Mouse (Mus musculus): ENCODE results near the gene Col8a1.

The Col8a1 gene

GRCm38 (mm10) chr16:57671637-57672036 is 82.9 kb downstream of the Col8a1 start:
- CTCF ChIA-PET = no interaction called here

GRCm38 (mm10) chr16:57669348-57669747 is 85.2 kb downstream of the Col8a1 start:
- CTCF ChIA-PET = no interaction called here

DNA sequence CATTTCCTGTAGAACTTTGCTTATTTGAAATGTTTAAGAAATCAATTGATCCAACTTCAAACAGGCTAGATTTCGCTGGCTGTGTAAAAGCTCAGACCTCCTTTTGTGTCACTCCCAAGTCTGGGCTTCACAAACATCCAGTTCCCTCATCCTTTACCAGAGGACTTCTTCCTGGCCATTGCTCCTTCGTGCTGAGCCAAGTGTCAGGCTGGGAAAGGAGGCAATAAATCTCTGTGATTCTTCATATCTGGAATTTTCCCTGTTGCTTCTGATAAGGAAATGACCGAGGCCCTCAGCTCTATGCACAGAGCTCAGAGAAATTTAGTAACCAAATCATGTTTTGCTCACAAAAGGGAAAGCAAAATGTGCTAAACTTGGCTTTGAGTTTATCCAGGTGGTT is 91.9 kb downstream of the Col8a1 start:
- CTCF ChIA-PET = no interaction called here

- CTCF ChIA-PET = no interaction called here
Measured at GRCm38 (mm10) chr16:57649888-57650287, 104.6 kb downstream of the Col8a1 start.

GRCm38 (mm10) chr16:57641346-57641885 is 113.1 kb downstream of the Col8a1 start:
- CTCF ChIA-PET = no interaction called here

- CTCF ChIA-PET = interaction anchor here (0.7 kb wide), 1 partner anchor 884 kb away, joined by 6 read pairs; no protein-coding TSS in a partner anchor
Measured at GRCm38 (mm10) chr16:57634766-57635165, 119.8 kb downstream of the Col8a1 start.

- CTCF ChIA-PET = interaction anchor here (0.7 kb wide), 1 partner anchor 884 kb away, joined by 6 read pairs; no protein-coding TSS in a partner anchor
Measured at GRCm38 (mm10) chr16:57634191-57634590, 120.3 kb downstream of the Col8a1 start.

DNA sequence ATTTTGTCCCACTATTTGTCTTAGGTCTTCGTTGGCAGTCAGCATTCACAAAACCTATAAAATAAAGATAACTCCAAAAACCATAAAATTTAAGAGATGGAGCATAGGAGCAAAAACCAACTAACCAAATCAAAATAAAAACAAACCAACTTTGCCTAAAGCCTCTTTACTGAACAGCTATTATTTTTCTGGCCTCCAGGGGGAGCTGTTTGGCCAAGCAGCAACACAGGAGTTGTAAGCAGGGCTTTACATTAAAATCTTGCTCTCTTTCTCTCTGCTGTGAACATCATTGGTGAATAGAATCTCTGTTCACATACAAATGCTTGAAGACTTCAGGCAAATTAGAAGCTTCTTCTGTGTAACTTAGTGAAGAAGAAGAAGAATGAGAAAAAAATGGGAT is 142.8 kb downstream of the Col8a1 start:
- CTCF ChIA-PET = interaction anchor here (0.7 kb wide), 1 partner anchor 8 kb away, joined by 4 read pairs; no protein-coding TSS in a partner anchor

- CTCF ChIA-PET = no interaction called here
Measured at GRCm38 (mm10) chr16:57606444-57607227, 147.9 kb downstream of the Col8a1 start, which contains the start of gene Cmss1. Cmss1 (minus strand) TSS chr16:57606864.

DNA sequence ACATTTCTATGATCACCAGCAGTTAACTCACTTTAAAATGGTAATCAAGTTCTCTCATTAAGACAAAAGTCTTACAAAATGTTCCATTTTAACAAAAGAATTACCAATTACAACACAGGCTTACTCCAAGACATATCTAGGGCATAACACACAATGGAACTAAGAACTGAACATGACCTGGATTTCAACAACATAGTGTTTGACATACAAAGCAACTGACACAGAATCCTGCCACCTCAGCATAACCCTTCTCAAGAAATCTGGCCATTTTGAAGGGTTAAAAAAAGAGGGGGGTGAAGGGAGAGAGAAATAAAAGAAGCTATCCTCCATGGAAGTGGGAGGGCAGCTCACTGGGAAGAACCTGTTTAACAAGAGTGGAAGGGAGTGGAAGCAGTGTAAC is 153.5 kb downstream of the Col8a1 start:
- CTCF ChIA-PET = interaction anchor here (0.6 kb wide), 1 partner anchor 1747 kb away, joined by 10 read pairs; no protein-coding TSS in a partner anchor

DNA sequence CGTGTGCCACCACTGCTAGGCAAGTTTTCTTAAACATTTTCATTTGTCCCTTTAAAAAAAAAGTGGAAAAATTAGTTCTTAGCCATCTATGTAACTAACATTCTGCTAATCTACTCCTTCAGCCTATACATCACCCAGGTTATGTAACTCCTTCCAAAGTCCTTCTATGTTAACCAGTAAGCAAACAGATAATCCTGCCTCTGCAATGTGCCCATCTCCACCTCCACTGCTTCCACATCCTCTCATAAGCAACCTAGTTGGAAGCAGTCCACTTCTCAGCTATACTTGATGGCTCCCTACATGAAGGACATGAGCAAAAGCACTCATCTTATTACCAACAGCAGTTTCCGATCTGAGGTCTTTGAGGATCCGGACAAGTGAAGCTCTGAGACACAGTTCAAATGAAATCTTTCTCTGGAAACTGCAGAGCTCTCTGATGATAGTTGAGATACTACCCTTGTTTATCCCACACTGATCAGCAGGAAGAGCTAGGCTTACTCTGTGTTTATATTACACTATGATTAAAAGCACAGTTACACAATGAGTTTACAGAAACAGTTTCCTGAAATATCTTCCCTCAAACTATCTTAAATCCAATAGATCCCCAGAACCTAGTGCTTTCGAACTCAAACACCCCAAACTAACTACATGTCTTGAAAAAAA is 157.1 kb downstream of the Col8a1 start:
- CTCF ChIA-PET = no interaction called here

GRCm38 (mm10) chr16:57593422-57594157 is 160.9 kb downstream of the Col8a1 start:
- CTCF ChIA-PET = interaction anchor here (0.6 to 1.8 kb wide), 4 partner anchors 16 to 1620 kb away, joined by 3 to 11 read pairs (median 7); no protein-coding TSS in a partner anchor

GRCm38 (mm10) chr16:57585201-57585600 is 169.3 kb downstream of the Col8a1 start:
- CTCF ChIA-PET = no interaction called here

DNA sequence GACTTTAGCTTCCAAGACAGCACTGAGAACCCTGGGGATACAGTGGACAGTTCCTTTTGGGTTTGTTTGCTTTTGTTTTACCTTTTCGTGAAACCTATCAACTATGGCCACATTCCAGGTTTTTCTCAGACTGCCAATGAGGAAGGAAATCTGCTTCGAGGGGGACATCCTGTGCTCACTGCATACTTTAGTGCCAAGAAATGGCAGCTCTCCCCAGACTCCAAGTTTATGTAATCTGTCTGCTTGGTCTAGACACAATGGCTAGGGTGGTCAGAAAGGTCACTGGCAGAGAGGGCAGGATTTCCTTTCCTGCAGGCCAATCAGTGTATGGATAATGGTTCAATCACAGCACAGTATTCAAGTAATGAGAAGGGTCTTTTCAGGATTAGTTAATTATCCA is 172.5 kb downstream of the Col8a1 start:
- CTCF ChIA-PET = interaction anchor here (0.5 to 0.8 kb wide), 2 partner anchors 29 to 913 kb away, joined by 3 to 5 read pairs; no protein-coding TSS in a partner anchor

GRCm38 (mm10) chr16:57580041-57580440 is 174.5 kb downstream of the Col8a1 start:
- CTCF ChIA-PET = no interaction called here

DNA sequence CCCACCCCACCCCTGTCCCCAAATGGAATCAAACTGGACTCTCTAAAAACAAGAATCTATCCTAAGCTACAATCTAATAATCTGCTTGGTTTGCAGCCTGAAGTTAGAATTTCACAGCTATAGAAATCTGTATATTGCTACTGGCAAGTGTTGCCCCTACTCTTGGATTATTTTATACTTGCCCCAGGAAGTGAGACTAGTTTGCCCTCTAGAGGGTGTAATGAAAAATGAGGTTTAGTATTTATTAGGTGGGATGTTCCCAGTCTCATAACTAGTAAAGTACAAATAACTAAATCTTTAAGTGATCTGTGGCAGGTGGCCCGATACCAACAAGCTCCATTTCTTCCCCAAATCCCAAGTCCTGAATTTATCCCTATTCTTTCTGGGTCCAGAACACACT is 177.0 kb downstream of the Col8a1 start:
- CTCF ChIA-PET = interaction anchor here (0.6 to 0.8 kb wide), 2 partner anchors 16 to 28 kb away, joined by 3 to 5 read pairs; no protein-coding TSS in a partner anchor

- CTCF ChIA-PET = no interaction called here
Measured at GRCm38 (mm10) chr16:57575764-57576388, 178.7 kb downstream of the Col8a1 start.

All from spleen, embryonic (tissue).